Mouse (Mus musculus): ENCODE measurements around the gene Prepl. TPM values are rescaled to one million over a fixed set of nuclear protein-coding genes. Genes with fewer than 3 reads are reported as not detected.

Gene Prepl
- 32.6 to 36.9 TPM (median 34.0 TPM) in 4 replicates for total RNA-seq (2023; ENCODE audit: inconsistent age)

DNA sequence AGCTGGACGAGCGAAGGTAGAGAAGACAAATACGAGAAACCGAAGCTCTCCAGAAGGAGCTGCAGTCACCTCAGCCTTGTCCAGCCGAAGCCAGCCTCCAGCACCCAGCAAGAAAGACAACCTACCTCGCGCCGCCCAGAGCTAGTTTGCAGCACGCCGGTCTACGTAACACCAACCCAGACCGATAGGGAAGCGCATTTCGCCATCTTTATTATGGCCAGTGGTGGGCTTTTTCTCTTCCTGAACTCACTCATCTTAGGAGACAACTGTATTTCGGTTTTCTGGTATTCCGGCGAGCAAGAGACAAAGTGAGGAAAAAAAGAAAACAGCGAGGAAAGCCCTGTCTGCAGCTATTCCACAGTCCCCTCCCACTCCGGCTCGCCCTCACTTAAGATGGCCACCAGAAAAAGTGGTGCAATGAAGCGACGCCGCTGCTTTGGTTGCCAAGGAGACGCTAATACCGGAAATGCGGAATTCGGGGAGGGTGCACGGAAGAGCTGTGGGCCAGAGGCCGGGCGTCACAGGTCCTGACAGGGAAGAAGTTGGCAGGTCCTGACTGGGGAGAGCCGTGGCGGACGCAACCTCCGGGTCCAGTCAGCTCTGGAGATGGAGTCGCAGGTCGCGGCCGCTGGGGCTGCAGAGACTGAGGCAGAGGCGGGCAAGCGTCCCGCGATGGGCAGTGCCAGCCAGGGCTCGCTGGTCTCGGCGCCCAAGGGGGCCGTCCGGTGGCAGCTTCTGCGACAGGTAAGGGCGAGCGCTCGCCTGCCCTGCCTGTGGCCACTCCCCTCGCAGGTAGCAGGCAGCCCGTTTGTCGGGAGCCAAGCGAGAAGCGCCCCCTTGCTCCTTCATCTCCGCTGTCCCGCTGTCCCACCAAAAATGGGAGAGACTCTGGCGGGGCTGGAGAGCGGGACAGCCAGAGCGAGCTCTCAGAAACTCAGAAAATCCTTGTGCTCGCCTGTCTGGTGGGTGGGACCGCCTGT, at the start of gene Prepl, which contains the start of gene Camkmt:
Gene Prepl, minus strand, starts transcription at position 122 of the 980 bp plus-strand sequence.
Gene Camkmt, plus strand, starts transcription at position 433 of the 980 bp plus-strand sequence.

DNA sequence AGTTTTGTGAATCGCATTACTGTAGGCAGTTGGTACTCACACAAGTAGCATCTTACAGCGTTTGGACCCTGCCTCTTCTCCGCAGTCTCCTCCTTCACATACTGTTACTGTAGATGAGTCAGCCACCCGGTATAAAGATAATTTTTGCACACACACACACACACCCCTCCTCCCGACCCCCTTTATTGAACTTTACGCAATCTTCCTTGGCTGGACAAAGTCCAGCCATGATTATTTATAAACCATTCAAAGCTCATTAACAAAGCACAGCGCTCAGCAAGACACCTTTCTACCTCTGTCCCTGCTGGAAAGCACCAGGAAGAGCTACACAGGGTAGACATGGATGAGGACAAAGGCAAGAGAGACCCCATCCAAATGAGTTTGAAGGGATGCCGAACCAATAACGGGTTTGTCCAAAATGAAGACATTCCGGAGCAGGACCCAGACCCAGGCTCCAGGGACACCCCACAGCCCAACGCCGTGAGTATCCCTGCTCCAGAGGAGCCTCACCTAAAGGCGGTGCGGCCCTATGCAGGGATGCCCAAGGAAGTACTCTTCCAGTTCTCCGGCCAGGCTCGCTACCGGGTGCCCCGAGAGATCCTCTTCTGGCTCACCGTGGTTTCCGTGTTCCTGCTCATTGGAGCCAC, 61.8 kb downstream of the Prepl start, which contains the start of gene Slc3a1:
Gene Slc3a1, plus strand, starts transcription at position 284 of the 647 bp plus-strand sequence.

Other genes starting within 250 kb of the Prepl start
- gene Ppm1b, start 133.5 kb downstream of the Prepl start, total RNA-seq (2023; ENCODE audit: inconsistent age): 62.3 to 67.8 TPM (median 65.4 TPM) in 4 replicates
- 0.60 to 1.4 TPM (median 0.83 TPM) in 4 replicates for gene Slc3a1, start 61.9 kb downstream of the Prepl start, total RNA-seq (2023; ENCODE audit: inconsistent age)
- gene Camkmt, start 311 bp upstream of the Prepl start, total RNA-seq (2023; ENCODE audit: inconsistent age): 16.3 to 20.4 TPM (median 18.3 TPM) in 4 replicates

Measured in B cell, adult (primary cell).